ENCODE assay signal across 27 mouse cellular contexts in the genomic region with DNA sequence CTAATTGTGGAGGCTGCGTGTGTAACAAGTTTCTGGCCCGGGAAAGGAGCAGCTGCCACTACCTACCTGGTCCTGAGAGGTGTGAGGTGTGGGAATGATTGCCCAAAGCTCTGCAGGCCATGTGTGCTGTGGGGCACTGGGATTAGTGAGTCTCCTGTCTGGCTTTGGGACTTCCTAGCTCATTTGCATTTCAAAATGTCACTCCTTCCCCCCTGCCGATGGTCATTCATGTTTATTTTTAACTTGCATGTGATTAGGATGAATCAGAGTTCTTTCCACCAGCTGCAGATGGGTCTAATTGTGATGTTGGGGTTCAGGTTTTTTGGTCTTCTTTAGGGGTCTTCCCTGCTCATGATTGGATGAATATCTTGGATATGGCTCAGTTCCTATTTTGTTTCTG. TPM values are rescaled to one million over a fixed set of nuclear protein-coding genes. Genes with fewer than 3 reads are reported as not detected.
A peak's percentile ranks its signal among the peaks of the same experiment; 100 is the strongest.
DNase-seq lines count a peak whose midpoint lies in the region; ATAC-seq lines count a peak whose summit lies in the region.
"Had no signal": no experiment of that assay in that cellular context is flagged by ENCODE, and none has a peak within 500 bp of the region (broad histone marks: within the 10 kb centered on the region; RNA-seq: fewer than 3 reads in every experiment).

No protein-coding gene starts in this region.

- H3K9me3 ChIP-seq in midbrain, embryonic 11.5 days (ENCODE audit: control insufficient read depth, low read length) = no peaks in the 10 kb centered on the region
- no peaks in the 10 kb centered on the region for H3K9me3 ChIP-seq in midbrain, embryonic 14.5 days (ENCODE audit: control insufficient read depth, low read length)
- H3K9me3 ChIP-seq: embryonic facial prominence, embryonic 12.5 days; embryonic facial prominence, embryonic 15.5 days; forebrain, embryonic 15.5 days had no signal

- WGBS in midbrain, embryonic 11.5 days = 54% methylated on average over 3 of the region's 3 CpGs
- WGBS in midbrain, embryonic 14.5 days = 48% methylated on average over 3 of the region's 3 CpGs

- H3K4me3 ChIP-seq in midbrain, embryonic 11.5 days (ENCODE audit: low read depth, low read length) = no peak overlapping the region
- no peak overlapping the region for H3K4me3 ChIP-seq in midbrain, embryonic 14.5 days (replicated peaks; ENCODE audit: low read depth, low read length)
- H3K4me3 ChIP-seq: embryonic facial prominence, embryonic 12.5 days; embryonic facial prominence, embryonic 15.5 days; forebrain, embryonic 15.5 days; heart, adult 2 months had no signal

- H3K4me2 ChIP-seq in midbrain, embryonic 11.5 days = no peak overlapping the region
- no peak overlapping the region for H3K4me2 ChIP-seq in midbrain, embryonic 14.5 days (ENCODE audit: low read length)
- H3K4me2 ChIP-seq: embryonic facial prominence, embryonic 12.5 days; embryonic facial prominence, embryonic 15.5 days; forebrain, embryonic 15.5 days; heart, embryonic 11.5 days; hindbrain, embryonic 14.5 days had no signal

- no peak for ATAC-seq in midbrain, embryonic 11.5 days (ENCODE audit: low FRiP score)
- ATAC-seq in midbrain, embryonic 14.5 days (ENCODE audit: low FRiP score, low TSS enrichment) = no peak
- ATAC-seq in monocyte, adult 5-6 weeks (replicated peaks; ENCODE audit: insufficient number of reproducible peaks, low FRiP score, low TSS enrichment, poor library complexity, severe bottlenecking) = no peak
- ATAC-seq: activated CD4-positive, CD25-positive, alpha-beta regulatory T cell, adult 4 months; CD4-positive, CD25-positive, alpha-beta regulatory T cell, adult 4 months; forebrain, embryonic 15.5 days; hindbrain, postnatal 0 days; inflammation-experienced regulatory T-cells, adult 6 months; intestine, embryonic 16.5 days; Patski had no signal

- DNase-seq in midbrain, embryonic 11.5 days (ENCODE audit: low spot score, missing footprints) = peak; percentile 72
- DNase-seq in midbrain, embryonic 14.5 days = no peak
- DNase-seq in R1 (ENCODE audit: low read depth, low spot score) = peak; percentile 27
- DNase-seq in brain, adult 2 months (ENCODE audit: low read depth, low spot score) = peak; percentile 44
- DNase-seq in lung, postnatal 14 days = no peak
- DNase-seq: adrenal gland, adult 8-10 months; adrenal gland, postnatal 25 days; cerebellum, adult 11 months; cerebellum, adult 2 months; cerebellum, adult 9-11 months; cerebellum, postnatal 25 days; gastrocnemius, postnatal 25 days; heart, adult 2 months; heart, postnatal 4 days had no signal

- H3K27me3 ChIP-seq in midbrain, embryonic 11.5 days (ENCODE audit: control insufficient read depth, insufficient read depth, low read length) = no peaks in the 10 kb centered on the region
- H3K27me3 ChIP-seq in midbrain, embryonic 14.5 days (ENCODE audit: control insufficient read depth, insufficient read depth, low read length) = no peaks in the 10 kb centered on the region
- H3K27me3 ChIP-seq: embryonic facial prominence, embryonic 12.5 days; embryonic facial prominence, embryonic 15.5 days; forebrain, embryonic 15.5 days had no signal

- no peak overlapping the region for H3K27ac ChIP-seq in midbrain, embryonic 11.5 days (ENCODE audit: low read depth, low read length)
- no peak overlapping the region for H3K27ac ChIP-seq in midbrain, embryonic 14.5 days (replicated peaks; ENCODE audit: low read depth, low read length)
- H3K27ac ChIP-seq: embryonic facial prominence, embryonic 12.5 days; embryonic facial prominence, embryonic 15.5 days; forebrain, embryonic 15.5 days; heart, adult 2 months; hindbrain, embryonic 14.5 days; hindbrain, postnatal 0 days had no signal

- H3K36me3 ChIP-seq in midbrain, embryonic 11.5 days (ENCODE audit: control insufficient read depth, insufficient read depth, low read length) = no peaks in the 10 kb centered on the region
- no peaks in the 10 kb centered on the region for H3K36me3 ChIP-seq in midbrain, embryonic 14.5 days (ENCODE audit: control insufficient read depth, insufficient read depth, low read length)
- H3K36me3 ChIP-seq: embryonic facial prominence, embryonic 12.5 days; embryonic facial prominence, embryonic 15.5 days; forebrain, embryonic 15.5 days; G1E had no signal

- no peaks in the 10 kb centered on the region for H3K4me1 ChIP-seq in midbrain, embryonic 11.5 days (ENCODE audit: control insufficient read depth, insufficient read depth, low read length)
- H3K4me1 ChIP-seq in midbrain, embryonic 14.5 days (ENCODE audit: control insufficient read depth, insufficient read depth, low read length) = no peaks in the 10 kb centered on the region
- H3K4me1 ChIP-seq: embryonic facial prominence, embryonic 12.5 days; embryonic facial prominence, embryonic 15.5 days had no signal

- H3K9ac ChIP-seq in midbrain, embryonic 11.5 days (ENCODE audit: low read length) = no peak overlapping the region
- H3K9ac ChIP-seq in midbrain, embryonic 14.5 days (replicated peaks; ENCODE audit: low read length) = no peak overlapping the region
- H3K9ac ChIP-seq: embryonic facial prominence, embryonic 12.5 days; embryonic facial prominence, embryonic 15.5 days; forebrain, embryonic 15.5 days; hindbrain, embryonic 14.5 days had no signal

RNA-seq across cellular contexts. Expression of gene Igsf9b, which starts 34.0 kb away (rescaled TPM):
- polyA plus RNA-seq in midbrain, embryonic 11.5 days (2014; fragmentation: Nextera tagmentation; extraction: Ambion mirVana) = 4.2 and 5.2 TPM in 2 replicates
- 12.0 and 15.2 TPM in 2 replicates for polyA plus RNA-seq in midbrain, embryonic 14.5 days (2014; fragmentation: Nextera tagmentation; extraction: Ambion mirVana)
- 0.10 TPM in 1 of 3 replicates, not detected in the others for total RNA-seq in monocyte, adult 5-6 weeks (2017)
- polyA plus RNA-seq: G1E had no signal

Comparison
In these comparisons a context has a peak if more than half of its experiments do, and no peak if none do; other contexts are left out.
1. DNase-seq: peak in midbrain, embryonic 11.5 days (single experiment), R1 (single experiment) and brain, adult 2 months (single experiment); none in midbrain, embryonic 14.5 days (single experiment) and lung, postnatal 14 days (single experiment).